Mouse (Mus musculus): Measurements from ENCODE around the gene Surf4. TPM values are rescaled to one million over a fixed set of nuclear protein-coding genes. Genes with fewer than 3 reads are reported as not detected.
A peak's percentile ranks its signal among the peaks of the same experiment; 100 is the strongest.

Surf4 gene
- total RNA-seq (2021), result 10 to 100 TPM; 49.5 to 53.0 TPM

DNA sequence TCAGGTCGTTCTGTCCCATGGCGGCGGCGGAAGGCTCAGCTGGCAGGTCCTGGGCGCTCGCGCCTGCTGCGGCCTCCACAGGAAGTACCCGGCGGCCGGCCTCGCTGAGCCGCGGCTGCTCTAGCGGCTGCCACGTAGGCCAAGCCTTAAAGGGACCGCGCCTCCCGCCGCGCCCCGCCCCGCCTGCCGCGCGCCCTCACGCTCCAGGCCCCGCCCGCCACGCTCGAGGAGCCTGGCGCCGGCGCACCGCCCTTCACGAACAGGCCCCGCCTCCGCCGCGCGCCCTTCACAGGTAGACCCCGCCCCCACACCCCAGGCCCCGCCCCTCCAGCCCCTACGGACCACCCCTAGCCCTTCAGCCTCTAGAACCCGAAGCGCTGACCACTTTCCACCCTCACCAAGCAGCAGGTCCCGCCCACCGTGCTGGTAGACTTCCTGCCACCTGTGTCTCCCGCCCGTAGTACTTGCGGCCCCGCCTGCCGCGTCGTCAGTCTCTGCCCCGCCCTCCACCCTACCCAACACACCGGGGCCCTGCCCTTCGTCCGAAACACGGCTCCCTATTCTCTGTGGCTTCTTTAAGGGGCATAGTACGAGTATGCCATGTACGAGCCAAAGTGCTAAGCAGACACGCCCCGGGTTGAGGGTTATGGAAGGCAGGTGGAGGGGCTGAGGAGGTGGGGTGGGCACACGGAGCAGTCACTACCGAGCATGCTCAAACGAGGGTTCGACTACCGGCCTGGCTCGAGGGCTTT lies at the start of gene Surf4, which contains the start of gene Stkld1:
Gene Surf4, minus strand, starts transcription at position 625 of the 752 bp plus-strand sequence.
Gene Stkld1, plus strand, starts transcription at position 744 of the 752 bp plus-strand sequence.
- peak; percentile 91 to 94 for DNase-seq (ENCODE audit: low spot score in 2 of 2)
- intact Hi-C loops (cut with DNase I), result loop anchor here (2.0 to 10.0 kb wide), 3 partner anchors 74 to 301 kb away; partner anchors contain the start of gene Cacfd1

DNA sequence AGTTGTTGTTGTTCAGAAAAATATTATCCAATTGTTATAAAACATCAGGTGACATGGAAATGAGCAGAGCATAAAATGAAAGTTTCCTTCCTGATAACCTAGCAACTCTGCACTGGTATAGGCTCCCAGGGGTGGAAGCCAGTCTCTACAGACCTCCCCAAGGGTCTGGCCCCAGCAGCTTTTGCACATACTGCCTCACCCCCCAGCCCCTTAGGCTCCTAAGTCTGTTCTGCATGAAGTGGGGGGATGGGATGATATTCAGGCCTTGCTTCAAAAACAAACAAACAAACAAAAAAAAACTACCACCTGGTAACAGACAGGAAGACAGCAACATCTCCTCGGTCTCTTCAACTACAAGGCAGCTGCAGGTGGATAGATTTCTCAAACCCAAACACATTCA lies 46.6 kb upstream of the Surf4 start:
- no peak for DNase-seq (ENCODE audit: low spot score in 2 of 2)
- intact Hi-C loops (cut with DNase I), result no loop called here

DNA sequence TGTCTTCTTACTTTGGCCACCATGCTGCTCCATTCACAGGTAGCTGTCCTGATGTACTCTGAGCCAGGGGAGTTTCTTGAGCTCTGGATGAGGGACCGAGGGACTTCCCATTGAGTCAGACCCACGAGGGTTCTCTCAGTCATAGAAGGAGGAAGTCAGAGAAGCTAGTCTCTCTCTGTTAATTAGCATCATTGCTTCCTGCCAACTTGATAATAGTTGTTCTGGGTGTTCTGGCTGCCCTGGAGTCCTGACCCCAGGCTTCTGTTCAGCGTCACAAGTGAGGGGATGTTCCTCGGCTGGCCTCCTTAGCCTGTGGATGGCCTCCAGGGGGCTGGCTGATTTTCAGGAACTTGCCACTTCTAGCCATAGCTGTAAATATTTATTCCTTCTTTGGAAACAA lies 40.2 kb upstream of the Surf4 start:
- intact Hi-C loops (cut with DNase I), result no loop called here
- DNase-seq (ENCODE audit: low spot score in 2 of 2), result no peak

DNA sequence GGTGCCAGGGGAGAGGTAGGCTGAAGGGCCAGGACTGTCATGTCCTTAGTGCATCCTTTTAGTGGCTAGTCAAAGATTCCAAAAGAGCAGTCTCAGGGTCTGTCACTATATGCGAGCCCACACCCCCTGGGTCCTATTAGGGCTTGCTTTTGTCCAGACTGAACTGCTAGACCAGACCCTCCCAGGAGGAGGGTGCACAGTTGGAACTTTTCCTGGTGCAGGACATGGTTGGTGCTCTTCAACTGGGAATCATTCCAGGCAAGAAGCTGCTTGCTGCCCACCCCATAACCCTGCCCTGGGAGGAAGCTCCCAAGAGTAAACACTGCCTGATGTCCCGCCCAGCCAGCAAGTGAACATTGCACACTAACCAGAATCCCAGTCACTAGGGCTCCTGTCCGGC lies 39.4 kb upstream of the Surf4 start, which contains the start of gene Adamts13:
Gene Adamts13, plus strand, starts transcription at position 301 of the 400 bp plus-strand sequence.
- intact Hi-C loops (cut with DNase I), result no loop called here
- DNase-seq (ENCODE audit: low spot score in 2 of 2), result no peak

DNA sequence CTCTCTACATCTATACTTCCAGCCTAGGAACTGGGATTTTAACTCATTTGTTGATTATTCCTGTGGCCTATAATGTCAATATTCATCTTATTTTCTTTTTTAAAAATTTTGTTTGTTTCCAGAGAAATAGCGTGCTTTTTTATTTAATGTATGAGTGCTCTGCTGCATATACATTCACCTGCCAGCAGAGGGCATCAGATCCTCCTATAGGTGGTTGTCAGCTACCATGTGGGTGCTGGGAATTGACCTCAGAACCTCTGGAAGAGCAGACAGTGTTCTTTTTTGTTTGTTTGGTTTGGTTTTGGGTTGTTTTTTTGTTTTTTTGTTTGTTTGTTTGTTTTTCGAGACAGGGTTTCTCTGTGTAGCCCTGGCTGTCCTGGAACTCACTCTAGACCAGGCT lies 33.5 kb upstream of the Surf4 start:
- intact Hi-C loops (cut with DNase I), result no loop called here
- no peak for DNase-seq (ENCODE audit: low spot score in 2 of 2)

DNA sequence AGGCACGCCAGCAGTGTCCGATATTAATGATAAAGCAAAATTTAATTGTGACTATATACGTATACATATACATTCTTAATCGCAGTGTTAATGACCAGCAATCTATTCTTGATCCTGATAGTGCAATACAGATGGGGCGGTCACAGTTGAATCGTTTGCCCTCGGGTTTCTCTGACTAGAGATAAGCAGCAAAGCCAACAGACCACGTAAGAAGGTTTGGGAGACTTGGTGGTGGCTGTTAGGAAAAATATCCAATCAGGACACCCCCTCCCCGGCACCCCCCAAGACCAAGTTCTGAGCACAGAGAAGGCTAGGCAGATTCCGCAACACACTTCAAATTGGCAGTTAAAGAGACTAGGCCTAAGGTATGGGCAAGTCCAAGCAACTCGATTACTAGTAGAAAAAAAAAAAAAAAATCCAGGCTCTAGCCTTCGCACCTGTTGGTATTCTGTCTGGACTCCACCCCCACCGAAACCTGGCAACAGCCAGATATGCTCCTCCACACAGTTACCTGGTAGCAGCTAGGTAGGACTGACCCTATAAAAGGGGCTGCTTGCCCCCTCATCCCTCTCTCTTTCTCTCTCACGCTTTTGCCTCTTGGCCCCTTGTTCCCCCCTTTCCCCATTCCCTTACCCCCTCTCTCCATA lies 31.1 kb upstream of the Surf4 start:
- intact Hi-C loops (cut with DNase I), result loop anchor here (1.0 to 5.0 kb wide), 2 partner anchors 42 to 63 kb away; partner anchors contain the start of genes Cacfd1 and Surf6
- DNase-seq (ENCODE audit: low spot score in 2 of 2), result no peak

DNA sequence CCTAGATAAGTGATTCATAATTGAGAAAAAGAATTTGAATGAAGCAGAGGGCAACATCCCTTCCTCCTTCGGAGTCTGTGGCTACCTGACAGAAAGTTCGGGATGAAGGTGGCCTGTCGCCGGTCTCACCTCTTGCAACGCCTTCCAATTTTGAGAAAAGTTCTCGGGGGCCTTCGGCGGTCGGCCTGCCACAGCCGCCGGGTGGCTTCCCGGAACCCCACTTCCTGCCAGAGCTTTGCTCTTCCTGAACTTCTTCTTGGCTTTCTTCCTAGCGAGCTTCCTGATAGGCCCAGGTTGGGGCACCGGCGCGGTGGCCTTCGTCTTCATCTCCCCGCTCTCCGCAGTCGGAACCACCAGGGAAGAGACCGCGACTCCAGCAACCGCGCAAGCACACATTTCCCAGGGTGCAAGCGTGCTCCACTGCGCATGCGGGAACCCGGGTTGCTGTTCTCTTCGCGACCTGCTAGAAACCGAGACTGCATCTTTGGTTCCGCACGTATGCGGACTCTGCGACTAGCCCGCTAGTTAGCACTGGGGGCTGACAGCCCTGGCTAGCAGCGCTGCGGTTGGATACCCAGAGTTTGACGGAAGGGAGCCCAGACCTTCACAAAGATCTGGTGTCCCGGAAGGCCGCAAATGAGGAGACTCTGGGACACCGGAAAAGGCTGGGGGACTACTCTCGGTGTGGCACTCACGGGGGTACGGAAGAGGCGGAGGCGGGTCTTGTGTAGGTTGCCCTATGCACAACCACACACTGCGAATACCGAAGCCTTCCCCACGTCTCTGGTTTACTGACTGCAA lies 30.4 kb upstream of the Surf4 start, which contains the start of gene Rexo4:
Gene Rexo4, minus strand, starts transcription at position 464 of the 801 bp plus-strand sequence.
- peak; percentile 95 to 96 for DNase-seq (ENCODE audit: low spot score in 2 of 2)
- intact Hi-C loops (cut with DNase I), result loop anchor here (1.0 to 5.0 kb wide), 2 partner anchors 43 to 62 kb away; partner anchors contain the start of genes Cacfd1 and Surf6

DNA sequence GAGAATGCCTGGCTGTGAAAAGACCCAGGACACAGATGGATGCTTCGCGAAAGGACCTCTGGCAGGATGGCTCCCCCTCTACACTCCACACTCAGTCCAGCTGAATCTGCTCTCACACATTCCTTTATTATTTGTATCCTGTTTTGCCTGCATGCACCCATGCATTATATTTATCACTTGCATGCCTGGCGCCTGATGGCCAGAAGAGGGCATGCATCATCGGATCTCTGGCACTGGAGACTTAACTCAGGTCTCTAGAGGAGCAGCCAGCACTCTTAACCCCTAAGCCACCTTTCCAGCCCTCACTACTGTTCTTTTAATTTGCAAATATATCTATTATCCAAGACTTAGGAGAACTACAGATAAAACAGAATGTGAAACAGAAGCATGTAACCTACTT lies 27.0 kb upstream of the Surf4 start:
- intact Hi-C loops (cut with DNase I), result loop anchor here (5.0 kb wide), 1 partner anchor 47 kb away; the partner anchor contains the start of gene Cacfd1

DNA sequence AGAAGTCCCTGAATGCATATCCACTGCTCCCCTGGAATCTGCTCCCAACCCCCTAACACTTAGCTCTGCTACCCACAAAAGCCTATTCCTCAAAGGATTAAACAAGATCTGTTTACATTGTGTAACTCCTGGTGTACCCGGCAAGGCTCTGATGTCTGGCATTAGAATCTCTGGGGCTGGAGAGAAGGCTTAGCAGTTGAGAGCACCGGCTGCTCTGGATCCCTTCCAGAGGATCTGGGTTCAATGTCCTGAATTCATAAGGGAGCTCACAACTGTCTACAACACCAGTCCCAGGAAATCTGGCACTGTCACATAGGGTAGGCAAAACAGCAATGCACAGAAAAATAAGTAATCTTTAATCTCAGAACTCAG lies 23.7 kb upstream of the Surf4 start:
- no peak for DNase-seq (ENCODE audit: low spot score in 2 of 2)
- intact Hi-C loops (cut with DNase I), result no loop called here

More for the DNA sequence above, 27.0 kb upstream of the Surf4 start:
- no peak for DNase-seq (ENCODE audit: low spot score in 2 of 2)

DNA sequence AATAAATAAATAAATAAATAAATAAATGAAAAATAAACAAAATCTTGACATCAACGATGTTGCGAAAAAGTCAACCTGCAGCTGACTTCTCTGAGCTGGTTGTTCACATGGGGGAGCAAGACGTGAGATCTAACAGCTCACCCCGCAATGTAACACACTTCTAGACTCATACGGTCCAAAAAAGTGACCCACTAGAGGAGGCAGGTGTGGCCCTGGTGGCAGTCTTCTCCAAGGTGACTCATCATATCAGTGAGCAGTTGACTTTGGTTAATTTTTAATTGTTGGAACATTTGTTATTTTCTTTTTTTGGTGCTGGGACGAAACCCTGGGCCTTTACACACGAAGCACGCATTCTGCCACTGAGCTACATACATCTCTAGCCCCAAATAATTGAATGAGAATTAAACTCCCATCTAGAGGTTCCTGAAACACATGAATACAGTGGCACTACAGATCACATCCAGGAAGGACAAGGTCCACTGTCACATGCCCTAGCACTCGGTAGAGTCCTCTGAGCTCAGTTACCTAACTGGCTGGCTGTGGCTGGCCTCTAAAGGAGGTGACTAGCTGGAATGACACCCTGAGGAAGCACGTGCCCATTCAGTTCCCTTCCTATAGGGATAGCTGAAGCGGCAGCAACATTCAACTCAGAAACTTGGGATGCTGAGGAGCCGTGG lies 23.2 kb upstream of the Surf4 start:
- intact Hi-C loops (cut with DNase I), result no loop called here
- DNase-seq (ENCODE audit: low spot score in 2 of 2), result no peak

DNA sequence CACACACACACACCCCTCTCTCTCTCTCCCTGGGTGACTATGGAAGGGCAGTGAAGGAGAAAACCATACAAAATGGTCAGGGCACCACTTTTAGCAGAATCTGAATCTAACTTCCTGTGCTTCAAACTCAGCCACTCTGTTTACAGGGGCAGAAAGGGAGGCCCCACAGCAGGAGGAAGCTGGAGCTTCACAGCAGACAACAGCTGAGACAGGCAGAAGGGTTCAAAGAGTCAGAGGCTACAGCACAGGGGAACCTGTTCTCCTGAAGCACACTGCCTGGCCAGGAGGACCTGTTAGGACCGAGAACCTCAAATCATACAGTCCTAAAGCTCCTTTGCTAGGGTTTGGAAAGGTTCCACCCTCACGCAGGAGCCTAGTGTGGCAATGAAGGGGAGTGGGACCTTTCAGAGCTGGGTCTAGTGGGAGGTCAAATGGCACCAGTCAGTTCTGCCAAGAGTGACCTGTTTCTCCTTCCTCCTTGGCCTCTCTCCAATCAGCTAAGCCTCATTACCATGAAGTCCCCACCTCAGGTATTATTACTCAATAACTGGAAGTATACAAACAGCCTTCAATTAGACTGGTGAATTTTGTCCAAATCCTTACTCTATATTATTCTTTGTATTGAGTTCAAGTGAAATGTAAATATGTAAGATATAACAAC lies 21.1 kb upstream of the Surf4 start:
- DNase-seq (ENCODE audit: low spot score in 2 of 2), result no peak
- intact Hi-C loops (cut with DNase I), result no loop called here

DNA sequence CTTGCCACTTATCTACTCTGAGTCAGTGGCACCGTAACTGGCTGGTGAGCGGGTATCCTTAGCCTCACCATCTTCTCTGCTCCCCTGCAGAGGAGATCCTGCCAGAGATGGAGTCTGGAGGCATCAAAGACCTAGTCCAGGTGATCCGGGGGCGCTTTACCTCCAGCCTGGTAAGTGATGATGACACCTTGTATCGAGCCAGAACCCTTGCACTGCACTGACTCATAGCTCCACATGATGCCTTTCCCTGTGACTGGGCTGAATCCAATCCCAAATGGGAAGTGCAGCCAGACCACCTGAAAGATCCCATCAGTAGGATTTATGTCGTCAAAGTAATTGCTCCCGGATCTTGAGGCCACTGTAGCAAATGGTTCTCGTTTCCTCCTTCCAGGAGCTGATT lies 19.1 kb upstream of the Surf4 start:
- DNase-seq (ENCODE audit: low spot score in 2 of 2), result peak in 1 of 2 experiments; percentile 16
- intact Hi-C loops (cut with DNase I), result no loop called here

DNA sequence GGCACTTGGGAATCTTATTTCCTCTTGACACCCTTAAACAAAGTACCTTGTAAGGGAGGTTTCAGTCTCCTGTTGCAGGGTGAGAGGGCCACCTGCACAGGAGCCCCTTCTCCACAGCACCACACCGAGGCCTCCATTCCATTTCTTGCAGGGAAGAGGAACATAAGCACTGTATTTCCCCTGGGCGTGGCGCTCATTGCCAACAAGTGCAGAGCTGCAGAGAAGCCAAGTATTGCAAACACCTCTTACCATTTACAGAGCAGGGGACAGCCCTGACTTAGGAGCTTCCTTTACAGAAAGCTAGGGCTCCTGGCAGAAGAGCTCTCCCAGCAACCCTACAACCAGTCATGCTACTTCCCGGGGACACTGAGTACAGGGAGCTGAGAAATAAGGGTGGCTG lies 18.5 kb upstream of the Surf4 start:
- intact Hi-C loops (cut with DNase I), result no loop called here
- no peak for DNase-seq (ENCODE audit: low spot score in 2 of 2)

DNA sequence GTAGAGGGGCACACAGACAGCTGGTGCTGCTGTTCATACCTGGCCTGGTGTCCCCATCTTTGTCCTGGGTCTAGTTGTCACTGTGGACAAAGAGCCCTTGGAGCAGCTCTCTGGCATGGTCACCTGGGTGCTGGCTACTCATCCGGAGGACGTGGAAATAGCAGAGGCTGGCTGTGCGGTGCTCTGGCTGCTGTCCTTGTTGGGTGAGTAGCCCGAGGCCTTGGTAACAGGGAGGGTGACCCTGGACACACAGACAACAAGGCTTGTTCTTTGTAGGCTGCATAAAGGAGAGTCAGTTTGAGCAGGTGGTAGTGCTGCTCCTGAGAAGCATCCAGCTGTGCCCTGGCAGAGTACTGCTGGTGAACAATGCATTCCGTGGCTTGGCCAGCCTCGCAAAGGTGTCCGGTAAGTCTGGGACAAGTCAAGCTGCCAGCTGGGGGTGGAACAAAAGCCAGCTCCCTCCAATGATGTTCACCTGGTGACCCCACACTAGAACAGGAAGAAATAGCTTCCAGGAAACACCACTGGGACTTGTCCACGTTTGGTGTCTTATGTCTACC lies 17.7 kb upstream of the Surf4 start:
- intact Hi-C loops (cut with DNase I), result no loop called here

DNA sequence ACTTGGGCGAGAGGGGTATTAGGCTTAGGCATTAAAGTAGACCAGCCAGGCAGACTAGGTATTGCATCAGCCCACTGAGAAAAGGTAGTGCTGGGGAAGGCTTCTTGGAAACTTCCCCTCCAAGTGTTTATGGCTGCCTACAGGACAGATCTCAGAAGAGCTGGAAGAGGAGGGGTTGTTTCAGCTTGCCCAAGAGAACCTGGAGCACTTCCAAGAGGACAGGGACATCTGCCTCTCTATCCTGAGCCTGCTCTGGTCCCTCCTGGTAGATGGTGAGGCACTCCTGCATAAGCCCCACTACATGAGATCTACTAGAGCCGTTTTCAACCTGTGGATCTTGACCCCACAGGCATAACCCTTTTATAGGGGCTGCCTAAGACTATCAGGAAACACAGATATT lies 16.7 kb upstream of the Surf4 start:
- intact Hi-C loops (cut with DNase I), result no loop called here
- no peak for DNase-seq (ENCODE audit: low spot score in 2 of 2)

More for the DNA sequence above, 17.7 kb upstream of the Surf4 start:
- no peak for DNase-seq (ENCODE audit: low spot score in 2 of 2)

DNA sequence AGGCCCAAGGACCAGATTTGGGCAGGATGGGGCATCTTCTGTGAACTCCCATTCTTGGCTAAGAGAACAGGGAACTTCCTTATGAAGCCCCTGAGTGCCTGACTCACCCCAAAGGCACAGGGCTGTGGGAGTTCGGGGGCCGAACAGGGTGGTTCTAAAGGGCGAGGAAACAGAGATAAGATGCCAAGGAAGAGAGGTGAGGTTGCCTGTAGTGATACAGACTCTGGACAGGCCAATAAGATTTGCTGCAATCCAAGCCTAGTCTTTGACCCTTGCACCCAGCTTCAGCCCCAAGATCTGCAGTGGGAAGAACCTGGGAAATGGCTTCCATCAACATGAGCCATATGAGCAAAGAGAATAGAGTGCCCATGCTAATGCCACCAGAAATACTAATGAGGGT lies 9.5 kb upstream of the Surf4 start:
- intact Hi-C loops (cut with DNase I), result no loop called here
- no peak for DNase-seq (ENCODE audit: low spot score in 2 of 2)

DNA sequence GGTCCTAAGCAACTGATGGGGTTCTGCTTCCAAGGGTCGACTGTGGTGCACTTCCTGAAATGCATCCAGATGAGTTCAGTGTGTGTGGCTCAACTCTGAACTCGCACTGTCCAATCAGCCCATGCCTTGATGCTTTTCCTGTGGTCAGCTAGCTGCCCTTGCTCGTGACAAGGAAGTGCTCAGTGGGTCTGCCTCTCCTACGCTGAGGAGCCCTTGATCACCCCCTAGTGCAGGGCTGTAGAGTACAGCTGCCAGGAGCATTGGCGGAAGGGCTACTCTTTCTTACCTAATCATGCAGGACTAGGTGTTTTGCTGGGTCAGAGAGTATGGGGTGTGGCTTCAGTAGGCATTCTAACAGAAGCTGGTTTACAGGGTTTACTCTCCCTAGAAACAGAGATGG lies 7.8 kb upstream of the Surf4 start:
- intact Hi-C loops (cut with DNase I), result no loop called here
- DNase-seq (ENCODE audit: low spot score in 2 of 2), result no peak

DNA sequence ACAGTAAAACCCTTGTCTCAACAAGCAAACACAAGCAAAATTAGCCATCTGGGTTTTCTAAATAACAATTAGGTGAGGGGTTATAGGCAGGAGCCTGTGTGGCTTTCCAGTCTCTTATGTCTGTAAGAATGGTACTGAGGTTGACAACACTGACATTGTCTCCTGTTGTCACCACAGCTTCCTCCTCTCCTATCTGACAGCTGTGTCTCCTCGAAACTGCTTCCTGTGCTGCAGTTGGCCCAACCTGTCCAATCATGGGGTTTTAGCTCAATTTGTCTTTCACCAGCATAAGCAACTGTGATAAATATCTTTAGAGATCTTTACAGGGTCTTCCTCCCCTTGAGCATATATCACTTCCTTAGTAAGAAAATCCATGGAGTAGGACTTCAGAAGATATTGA lies 2.7 kb upstream of the Surf4 start:
- no peak for DNase-seq (ENCODE audit: low spot score in 2 of 2)
- intact Hi-C loops (cut with DNase I), result loop anchor here (10.0 kb wide), 1 partner anchor 298 kb away; no protein-coding TSS in a partner anchor
